In genomic region chr3:93480053-93480452, GRCm38 (mm10) we compare ENCODE assay signal across 49 mouse cellular contexts. TPM values are rescaled to one million over a fixed set of nuclear protein-coding genes. Genes with fewer than 3 reads are reported as not detected.
"Had no signal": no experiment of that assay in that cellular context is flagged by ENCODE, and none has a peak within 500 bp of the region (broad histone marks: within the 10 kb centered on the region; RNA-seq: fewer than 3 reads in every experiment).

No protein-coding gene starts in this region.

- H3K36me3 ChIP-seq: heart, embryonic 10.5 days; heart, embryonic 12.5 days; heart, embryonic 13.5 days; heart, embryonic 15.5 days; hindbrain, embryonic 10.5 days; hindbrain, embryonic 12.5 days; hindbrain, embryonic 13.5 days; hindbrain, embryonic 15.5 days; intestine, embryonic 15.5 days; kidney, embryonic 15.5 days had no signal

- H3K9ac ChIP-seq: heart, embryonic 12.5 days; heart, embryonic 13.5 days; heart, embryonic 15.5 days; hindbrain, embryonic 12.5 days; hindbrain, embryonic 13.5 days; hindbrain, embryonic 14.5 days; hindbrain, embryonic 15.5 days; intestine, embryonic 15.5 days; kidney, embryonic 15.5 days had no signal

- H3K4me2 ChIP-seq: heart, embryonic 11.5 days; heart, embryonic 12.5 days; heart, embryonic 13.5 days; heart, embryonic 15.5 days; hindbrain, embryonic 12.5 days; hindbrain, embryonic 13.5 days; hindbrain, embryonic 14.5 days; hindbrain, embryonic 15.5 days; intestine, embryonic 15.5 days; kidney, embryonic 15.5 days had no signal

- H3K4me3 ChIP-seq: heart, adult 2 months; heart, embryonic 10.5 days; heart, embryonic 12.5 days; heart, embryonic 13.5 days; heart, embryonic 15.5 days; hindbrain, embryonic 10.5 days; hindbrain, embryonic 12.5 days; hindbrain, embryonic 13.5 days; hindbrain, embryonic 15.5 days; intestine, embryonic 15.5 days; kidney, embryonic 15.5 days; layer of hippocampus, adult 2 months had no signal

- H3K27ac ChIP-seq: heart, adult 2 months; heart, embryonic 10.5 days; heart, embryonic 13.5 days; heart, embryonic 15.5 days; hindbrain, embryonic 10.5 days; hindbrain, embryonic 12.5 days; hindbrain, embryonic 13.5 days; hindbrain, embryonic 14.5 days; hindbrain, embryonic 15.5 days; hindbrain, postnatal 0 days; intestine, embryonic 15.5 days; kidney, embryonic 15.5 days; kidney, postnatal 0 days; layer of hippocampus, adult 2 months had no signal

- ATAC-seq: hindbrain, embryonic 16.5 days; hindbrain, postnatal 0 days; inflammation-experienced regulatory T-cells, adult 6 months; intestine, embryonic 15.5 days; intestine, embryonic 16.5 days; intestine, postnatal 0 days had no signal

- H3K9me3 ChIP-seq: heart, embryonic 10.5 days; heart, embryonic 12.5 days; heart, embryonic 13.5 days; heart, embryonic 15.5 days; hindbrain, embryonic 10.5 days; hindbrain, embryonic 12.5 days; hindbrain, embryonic 13.5 days; hindbrain, embryonic 15.5 days; intestine, embryonic 15.5 days; kidney, embryonic 15.5 days had no signal

- DNase-seq: heart, adult 2 months; heart, postnatal 10 days; heart, postnatal 14 days; heart, postnatal 4 days; kidney, adult 11 months; kidney, adult 18-20 months; kidney, adult 2 months; kidney, adult 8-10 months; kidney, adult 9 months; kidney, postnatal 10 days; kidney, postnatal 14 days; kidney, postnatal 25 days; kidney, postnatal 36 days; kidney, postnatal 4 days; layer of hippocampus, adult 9-11 months; layer of hippocampus, postnatal 36 days had no signal

- H3K4me1 ChIP-seq: heart, embryonic 10.5 days; heart, embryonic 12.5 days; heart, embryonic 15.5 days; hindbrain, embryonic 12.5 days; hindbrain, embryonic 13.5 days; hindbrain, embryonic 15.5 days; intestine, embryonic 15.5 days; kidney, embryonic 15.5 days had no signal

- H3K27me3 ChIP-seq: heart, embryonic 12.5 days; heart, embryonic 13.5 days; heart, embryonic 15.5 days; hindbrain, embryonic 12.5 days; hindbrain, embryonic 13.5 days; hindbrain, embryonic 15.5 days; intestine, embryonic 15.5 days; kidney, embryonic 15.5 days had no signal

RNA-seq across cellular contexts. Expression of gene Tchhl1, which starts 11.5 kb away (rescaled TPM):
- total RNA-seq: heart, adult 2 months; heart, adult 8-10 months; heart, postnatal 10 days; heart, postnatal 14 days; heart, postnatal 25 days; heart, postnatal 4 days; hematopoietic stem cell, adult 5-6 weeks; hindbrain, postnatal 0 days; layer of hippocampus, adult 18-20 months; layer of hippocampus, adult 2 months; layer of hippocampus, adult 8-10 months; layer of hippocampus, postnatal 10 days; layer of hippocampus, postnatal 14 days; layer of hippocampus, postnatal 25 days; layer of hippocampus, postnatal 36 days had no signal
- polyA plus RNA-seq: heart, adult 2 months; heart, embryonic 10.5 days; heart, embryonic 11.5 days; heart, embryonic 12.5 days; heart, embryonic 13.5 days; heart, embryonic 14.5 days; heart, embryonic 15.5 days; heart, embryonic 16.5 days; heart, postnatal 0 days; hindbrain, embryonic 10.5 days; hindbrain, embryonic 11.5 days; hindbrain, embryonic 12.5 days; hindbrain, embryonic 13.5 days; hindbrain, embryonic 14.5 days; hindbrain, embryonic 16.5 days; hindbrain, postnatal 0 days; inflammation-experienced regulatory T-cells, adult 6 months; intestine, embryonic 14.5 days; intestine, embryonic 15.5 days; intestine, embryonic 16.5 days; large intestine, adult 2 months had no signal

RNA-seq across cellular contexts. Expression of gene Tchh, which starts 37.9 kb away (rescaled TPM):
- total RNA-seq: hematopoietic stem cell, adult 5-6 weeks had no signal
